Mouse (Mus musculus) cerebellum, adult 2 months (tissue): Measurements from ENCODE around the gene Krt80.

ENCODE experiments used
- CTCF ChIP-seq: fragments of 200-500 bp; IDR thresholded peaks from 2 replicates; pipeline ENCODE4 v1.5.1; 2011; ENCODE audit warnings: low read depth, mild to moderate bottlenecking, control low read depth, low read length, moderate library complexity, borderline replicate concordance; ENCODE audit not compliant: insufficient read depth
- POLR2A ChIP-seq: fragments of 200-500 bp; IDR thresholded peaks from 2 replicates; pipeline ENCODE4 v1.6.1; 2011; ENCODE audit warnings: low read length, control low read depth, borderline replicate concordance; ENCODE audit not compliant: insufficient read depth

- TF ChIP-seq CTCF (no peak), POLR2A (no peak)
Observed at GRCm38 (mm10) chr15:101331090-101331489, 38.9 kb downstream of the Krt80 start.
